Mouse (Mus musculus) lung, embryonic 16.5 days (tissue): ENCODE data around the gene Ccdc61. TPM values are rescaled to one million over a fixed set of nuclear protein-coding genes. Genes with fewer than 3 reads are reported as not detected.
A peak's percentile ranks its signal among the peaks of the same experiment; 100 is the strongest.
"Not testable (repeated sequence)": the region's sequence is repeated elsewhere in the genome, so short reads cannot be mapped to it uniquely, and the experiment has no call there.

Experiments used
- ATAC-seq: fragments of 200-750 bp; cut with Nextera tagmentation; 2 replicates; pipeline ENCODE4 v1.8.0; 2017; ENCODE audit warnings: low read depth, mild to moderate bottlenecking, moderate library complexity
- H3K27ac ChIP-seq: fragments of 300-500 bp; sonication (generic); 2 replicates; pipeline ENCODE4 v1.5.1; 2014; ENCODE audit warnings: mild to moderate bottlenecking, control low read depth, low read length
- H3K27me3 ChIP-seq: fragments of 300-500 bp; sonication (generic); 2 replicates; pipeline ENCODE4 v1.6.1; 2014; ENCODE audit warnings: low read depth, low read length, mixed read lengths; ENCODE audit not compliant: control insufficient read depth, insufficient read depth
- H3K36me3 ChIP-seq: fragments of 300-500 bp; sonication (generic); 2 replicates; pipeline ENCODE4 v1.6.1; 2014; ENCODE audit warnings: low read length; ENCODE audit not compliant: control insufficient read depth, insufficient read depth
- H3K4me1 ChIP-seq: fragments of 300-500 bp; sonication (generic); replicated peaks from 2 replicates; pipeline ENCODE4 v1.6.1; 2014; ENCODE audit warnings: low read length, mixed read lengths; ENCODE audit not compliant: control insufficient read depth, insufficient read depth
- H3K4me2 ChIP-seq: fragments of 300-500 bp; sonication (generic); 2 replicates; pipeline ENCODE4 v1.6.1; 2014; ENCODE audit warnings: low read depth, low read length, control low read depth
- H3K4me3 ChIP-seq: fragments of 300-500 bp; sonication (generic); 2 replicates; pipeline ENCODE4 v1.5.1; 2014; ENCODE audit warnings: mild to moderate bottlenecking, low read length, control low read depth
- H3K9ac ChIP-seq: fragments of 300-500 bp; sonication (generic); 2 replicates; pipeline ENCODE4 v1.6.1; 2014; ENCODE audit warnings: low read length, control low read depth
- H3K9me3 ChIP-seq: fragments of 300-500 bp; sonication (generic); 2 replicates; pipeline ENCODE4 v1.6.1; 2016; ENCODE audit warnings: low read length; ENCODE audit not compliant: control insufficient read depth
- WGBS: fragments of 180-500 bp; shearing (Covaris S2); extraction: QIAGEN DNeasy Blood & Tissue Kit; methylation state at CpG from one replicate; pipeline ENCODE4 v1.1.7; 2014; 5-methylcytosine and 5-hydroxymethylcytosine counted together
- polyA plus RNA-seq: library from polyadenylated mRNA; unstranded; fragments of >200 nt; fragmentation: Nextera tagmentation; extraction: Ambion mirVana; gene quantifications from 2 replicates; pipeline ENCODE4 v1.2.1, GENCODE M21; 2015

Gene Ccdc61
- polyA plus RNA-seq, 1 experiment from 2014 or later = 30.8 TPM

DNA sequence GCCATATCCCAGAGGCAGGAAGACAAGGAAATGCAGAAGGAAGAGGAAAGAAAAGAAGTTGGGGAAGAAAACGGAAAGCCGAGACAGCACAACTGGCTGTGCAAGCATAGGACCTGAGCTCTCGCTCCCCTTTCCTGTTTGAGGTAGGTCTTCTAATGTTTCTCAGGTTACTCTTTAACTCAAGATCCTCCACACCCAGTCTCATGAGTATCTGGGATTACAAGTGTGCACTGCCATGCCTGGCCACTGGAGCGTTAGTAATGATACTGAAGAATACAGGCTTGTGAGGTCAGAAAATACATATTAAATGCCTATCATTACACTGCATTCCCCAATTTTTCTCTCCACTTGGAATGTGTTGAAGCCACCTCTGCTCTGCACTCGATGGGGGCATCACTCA, 34.8 kb downstream of the Ccdc61 start:
- H3K4me1 ChIP-seq = no peaks in the 10 kb centered on the region
- no peaks in the 10 kb centered on the region for H3K9me3 ChIP-seq
- H3K27me3 ChIP-seq = no peaks in the 10 kb centered on the region
- H3K9ac ChIP-seq = no peak overlapping the region
- 64% methylated on average over 5 of the region's 5 CpGs for WGBS
- H3K4me3 ChIP-seq = no peak overlapping the region
- H3K27ac ChIP-seq = no peak overlapping the region
- H3K4me2 ChIP-seq = no peak overlapping the region
- no peak for ATAC-seq
- no peaks in the 10 kb centered on the region for H3K36me3 ChIP-seq

DNA sequence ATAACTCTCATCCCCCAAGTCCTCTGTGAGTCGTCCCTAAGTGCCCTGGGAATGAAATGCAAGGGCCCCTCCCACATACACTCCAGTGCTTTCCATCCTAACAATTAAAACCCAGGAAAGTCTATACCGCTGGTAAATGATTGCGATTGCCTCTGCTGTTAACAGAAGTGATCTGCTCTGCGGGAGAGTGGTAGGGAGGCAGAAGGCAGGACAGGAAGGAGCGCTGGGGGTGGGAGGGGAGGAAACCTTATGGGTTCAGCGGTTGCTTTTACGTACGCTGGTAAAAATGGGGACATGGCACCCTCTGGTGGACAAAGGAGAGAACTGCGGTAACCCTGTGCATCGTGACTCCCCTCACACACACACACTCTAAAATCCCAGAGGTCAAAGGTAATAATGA, 37.0 kb downstream of the Ccdc61 start:
- H3K9ac ChIP-seq = peak overlapping the region; percentile 60
- peak; percentile 86 for ATAC-seq
- WGBS = under 1% methylated on average over 10 of the region's 10 CpGs
- H3K4me3 ChIP-seq = peak overlapping the region; percentile 49
- no peaks in the 10 kb centered on the region for H3K36me3 ChIP-seq
- H3K4me2 ChIP-seq = peak overlapping the region; percentile 84
- no peaks in the 10 kb centered on the region for H3K4me1 ChIP-seq
- H3K9me3 ChIP-seq = peaks cover 4% of the 10 kb centered on the region
- H3K27ac ChIP-seq = no peak overlapping the region
- no peaks in the 10 kb centered on the region for H3K27me3 ChIP-seq

DNA sequence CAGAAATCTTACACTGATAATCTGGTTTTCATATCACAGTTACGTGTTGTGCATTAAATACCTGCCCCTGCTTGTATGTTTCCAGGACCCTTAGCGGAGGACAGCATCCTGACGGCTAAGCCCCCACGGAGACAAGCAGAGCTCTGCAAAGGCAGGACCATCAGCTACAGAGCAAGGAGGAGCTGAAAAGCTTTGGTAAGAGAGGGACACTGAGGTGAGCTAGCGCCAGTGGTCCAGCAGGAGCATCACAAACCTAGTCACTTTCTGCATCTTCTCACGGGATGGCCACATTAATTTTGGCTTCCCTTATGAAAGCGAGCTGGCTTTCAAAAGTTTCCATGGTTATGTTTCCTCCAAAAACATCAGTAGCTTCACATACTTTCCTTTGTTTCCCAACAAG, 37.4 kb downstream of the Ccdc61 start:
- Histone ChIP-seq H3K9ac (peak overlapping the region; percentile 60; the same call in 1 of the 2 replicates), H3K36me3 (no peaks in the 10 kb centered on the region), H3K4me2 (peak overlapping the region; percentile 84), H3K27ac (no peak overlapping the region), H3K9me3 (peaks cover 4% of the 10 kb centered on the region), H3K27me3 (no peaks in the 10 kb centered on the region), H3K4me3 (peak overlapping the region; percentile 49), H3K4me1 (no peaks in the 10 kb centered on the region)
- ATAC-seq = peak; percentile 52; the same call in 1 of the 2 replicates
- WGBS = 2% methylated on average over 7 of the region's 7 CpGs

DNA sequence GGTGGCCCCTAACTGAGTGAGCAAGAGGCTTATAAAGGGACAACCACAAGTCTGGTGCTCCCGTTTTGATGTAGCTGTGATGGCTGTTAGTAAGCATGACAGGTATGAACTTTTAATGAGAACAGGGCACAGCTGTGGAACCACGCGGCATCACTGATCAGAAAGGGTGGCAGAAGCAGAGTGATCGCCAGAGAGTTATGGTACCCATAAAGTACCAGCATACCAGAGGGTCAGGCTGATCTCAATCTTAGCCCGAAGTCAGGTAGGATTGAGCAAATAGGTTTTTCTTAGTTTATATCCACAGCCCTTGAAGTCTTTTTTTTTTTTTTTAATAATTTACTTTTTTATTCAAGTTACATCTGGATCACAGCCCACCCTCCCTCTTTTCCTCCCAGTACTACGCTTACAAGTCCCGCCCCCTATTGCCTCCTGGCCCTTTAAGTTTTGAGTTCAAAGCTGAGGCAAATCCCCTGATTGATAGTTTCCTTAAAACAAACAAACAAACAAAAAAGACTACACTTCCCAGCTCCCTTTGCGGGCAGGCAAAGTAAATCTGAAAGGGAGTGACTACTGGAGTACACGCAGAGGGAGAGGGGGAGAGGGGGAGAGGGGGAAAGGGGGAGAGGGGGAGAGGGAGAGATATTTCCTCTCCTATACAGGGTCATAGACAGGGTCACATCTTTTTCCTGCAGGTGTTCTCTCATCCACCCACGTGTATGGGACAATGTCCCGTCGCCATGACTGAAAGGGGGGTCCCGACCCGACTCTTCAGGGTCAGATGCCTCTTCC, 38.0 kb downstream of the Ccdc61 start:
- H3K9ac ChIP-seq = no peak overlapping the region
- H3K4me1 ChIP-seq = no peaks in the 10 kb centered on the region
- H3K27me3 ChIP-seq = no peaks in the 10 kb centered on the region
- H3K36me3 ChIP-seq = no peaks in the 10 kb centered on the region
- 30% methylated on average over 13 of the region's 14 CpGs for WGBS
- H3K4me3 ChIP-seq = peak overlapping the region; percentile 49
- peaks cover 4% of the 10 kb centered on the region for H3K9me3 ChIP-seq
- ATAC-seq = peak; percentile 40; the same call in 1 of the 2 replicates
- peak overlapping the region; percentile 84 for H3K4me2 ChIP-seq
- no peak overlapping the region for H3K27ac ChIP-seq

DNA sequence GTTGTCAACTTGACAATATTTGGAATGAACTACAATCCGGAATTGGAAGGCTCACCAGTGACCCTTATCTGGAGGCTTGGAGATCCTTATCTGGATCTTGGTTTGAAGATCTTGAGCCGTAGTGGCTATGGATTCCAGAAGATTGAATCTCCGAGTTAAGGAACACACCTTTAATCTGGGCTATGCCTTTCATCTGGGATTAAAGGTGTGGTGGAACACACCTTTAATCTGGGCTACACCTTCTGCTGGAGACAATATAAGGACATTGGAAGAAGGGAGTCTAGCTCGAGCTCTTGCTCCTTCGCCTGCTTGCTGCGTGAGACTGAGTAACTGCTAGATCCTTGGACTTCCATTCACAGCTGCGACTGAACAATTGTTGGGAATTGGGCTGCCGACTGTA, 39.2 kb downstream of the Ccdc61 start, which contains the start of gene Pglyrp1:
TSS of gene Pglyrp1 (plus strand) at position 301 of the 400 bp plus-strand sequence.
- not testable (repeated sequence) for H3K9me3 ChIP-seq, H3K4me3 ChIP-seq, H3K27ac ChIP-seq, H3K4me2 ChIP-seq, H3K4me1 ChIP-seq, H3K27me3 ChIP-seq, H3K9ac ChIP-seq, ATAC-seq, H3K36me3 ChIP-seq
- WGBS = 80% methylated on average over 1 of the region's 8 CpGs

DNA sequence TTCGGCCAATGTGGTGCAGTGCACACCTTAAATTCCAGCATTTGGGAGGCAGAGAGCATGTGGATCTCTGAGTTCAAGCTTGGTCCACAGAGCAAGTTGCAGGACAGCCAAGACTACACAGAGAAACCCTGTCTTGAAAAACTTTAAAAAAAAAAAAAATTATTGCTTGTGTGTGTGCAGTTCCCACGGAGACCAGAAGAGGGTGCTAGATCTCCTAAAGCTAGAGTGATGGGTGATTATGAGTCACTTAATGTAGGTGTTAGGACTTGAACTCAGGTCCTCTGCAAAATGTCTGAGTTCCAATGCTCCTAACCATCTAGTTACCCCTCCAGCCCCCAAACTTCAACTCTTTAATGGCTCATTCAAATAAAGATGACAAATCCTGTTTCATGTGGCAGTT, 41.7 kb downstream of the Ccdc61 start:
- Histone ChIP-seq H3K4me3 (no peak overlapping the region), H3K4me1 (no peaks in the 10 kb centered on the region), H3K9me3 (peaks cover 9% of the 10 kb centered on the region), H3K27ac (no peak overlapping the region), H3K4me2 (no peak overlapping the region), H3K36me3 (no peaks in the 10 kb centered on the region), H3K27me3 (no peaks in the 10 kb centered on the region), H3K9ac (no peak overlapping the region)
- 89% methylated on average over 2 of the region's 2 CpGs for WGBS
- ATAC-seq = no peak

DNA sequence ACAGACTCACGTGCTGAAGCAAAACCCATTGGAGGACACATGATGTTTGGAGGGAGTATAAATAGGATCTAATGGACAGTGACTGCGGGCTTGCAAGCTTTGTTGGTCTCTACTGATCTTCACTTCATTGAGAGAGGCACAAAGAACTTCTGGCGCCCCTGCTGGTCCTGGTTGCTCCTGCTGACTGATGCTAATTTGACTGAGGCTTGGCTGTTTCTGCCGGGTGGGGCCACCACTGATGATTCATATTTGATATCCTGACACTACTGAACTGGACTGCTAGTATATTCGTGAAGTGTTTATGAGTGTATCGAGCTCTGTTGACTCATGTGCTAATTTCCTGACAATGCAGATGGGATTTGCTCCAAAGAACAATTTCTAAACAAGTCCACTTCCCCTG, 47.4 kb downstream of the Ccdc61 start:
- ATAC-seq = no peak
- H3K27me3 ChIP-seq = no peaks in the 10 kb centered on the region
- no peaks in the 10 kb centered on the region for H3K4me1 ChIP-seq
- 0 out of 2 replicates have a peak, but pooled peaks cover 4% of the 10 kb centered on the region for H3K9me3 ChIP-seq
- H3K4me2 ChIP-seq = no peak overlapping the region
- H3K36me3 ChIP-seq = no peaks in the 10 kb centered on the region
- H3K27ac ChIP-seq = no peak overlapping the region
- H3K9ac ChIP-seq = no peak overlapping the region
- 75% methylated on average over 6 of the region's 6 CpGs for WGBS
- H3K4me3 ChIP-seq = no peak overlapping the region

DNA sequence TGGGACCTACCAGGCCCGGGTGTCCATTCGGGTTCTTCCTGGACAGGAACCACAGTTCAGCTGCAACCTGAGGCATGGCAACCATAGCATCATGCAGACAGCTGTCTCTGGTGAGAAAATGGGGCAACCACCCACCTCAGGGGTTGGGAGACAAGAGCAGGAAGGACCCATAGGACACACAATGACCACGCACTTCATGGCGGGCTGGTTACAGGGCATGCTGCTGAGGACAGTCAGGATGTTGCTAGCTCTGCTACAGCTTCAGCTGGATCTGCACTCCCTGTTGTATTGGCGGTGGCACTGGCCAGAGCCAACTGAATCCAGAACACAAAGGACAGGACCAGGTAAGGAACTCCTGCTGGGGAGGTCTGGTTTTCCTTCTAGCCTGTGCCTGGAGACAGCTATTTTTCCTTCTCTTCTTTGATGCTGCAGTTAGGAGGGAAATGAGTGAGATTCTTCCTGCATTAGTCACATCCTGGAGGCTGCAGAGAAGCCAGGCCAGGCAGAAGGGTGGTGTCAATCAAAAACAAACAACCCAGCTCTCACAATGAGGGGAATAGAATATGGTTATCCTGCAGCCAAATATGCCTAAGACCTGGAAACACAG, 51.8 kb downstream of the Ccdc61 start:
- H3K27ac ChIP-seq = peak overlapping the region; percentile 62; the same call in 1 of the 2 replicates
- H3K36me3 ChIP-seq = no peaks in the 10 kb centered on the region
- 67% methylated on average over 5 of the region's 5 CpGs for WGBS
- no peaks in the 10 kb centered on the region for H3K4me1 ChIP-seq
- H3K27me3 ChIP-seq = no peaks in the 10 kb centered on the region
- H3K9me3 ChIP-seq = no peaks in the 10 kb centered on the region
- H3K4me3 ChIP-seq = no peak overlapping the region
- H3K9ac ChIP-seq = no peak overlapping the region
- ATAC-seq = peak; percentile 87
- H3K4me2 ChIP-seq = no peak overlapping the region

DNA sequence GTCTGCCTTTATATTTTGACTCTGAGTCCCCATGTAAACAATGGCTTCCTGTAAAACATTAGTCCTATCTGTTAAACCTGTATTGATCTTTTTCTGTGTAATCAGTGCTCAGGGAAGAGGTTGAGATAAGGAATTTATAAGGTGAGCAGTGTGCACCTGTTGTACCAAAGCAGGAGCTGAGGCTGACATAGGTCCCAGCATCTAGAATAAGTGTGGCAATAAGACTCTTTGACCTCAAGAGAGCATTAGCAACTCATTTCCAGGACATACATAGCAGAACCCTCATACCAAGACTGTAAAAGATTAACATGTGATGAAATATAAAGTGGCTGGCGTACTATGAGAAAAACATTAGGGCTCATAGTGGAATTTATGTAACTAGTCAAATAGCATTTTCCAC, 61.8 kb downstream of the Ccdc61 start:
- Histone ChIP-seq H3K9ac (no peak overlapping the region), H3K4me1 (0 out of 2 replicates have a peak, but pooled peaks cover 6% of the 10 kb centered on the region), H3K27ac (no peak overlapping the region), H3K4me2 (no peak overlapping the region), H3K9me3 (no peaks in the 10 kb centered on the region), H3K27me3 (no peaks in the 10 kb centered on the region), H3K4me3 (no peak overlapping the region), H3K36me3 (no peaks in the 10 kb centered on the region)
- no peak for ATAC-seq
- WGBS = 66% methylated on average over 1 of the region's 1 CpGs
